Mouse (Mus musculus) thymus, adult 2 months (tissue): ENCODE measurements around the gene Fam92b. TPM values are rescaled to one million over a fixed set of nuclear protein-coding genes. Genes with fewer than 3 reads are reported as not detected.
A peak's percentile ranks its signal among the peaks of the same experiment; 100 is the strongest.

ENCODE experiments used
- DNase-seq: peaks from one replicate; pipeline ENCODE4 v3.0.0; 2021
- H3K27ac ChIP-seq: fragments of 200-500 bp; 2 replicates; pipeline ENCODE4 v1.5.1; 2012; ENCODE audit warnings: low read length, control low read depth; ENCODE audit not compliant: control insufficient read depth, insufficient read depth
- H3K27me3 ChIP-seq: fragments of 200-500 bp; 2 replicates; pipeline ENCODE4 v1.6.1; 2012; ENCODE audit warnings: mild to moderate bottlenecking, low read length, moderate library complexity, mixed read lengths; ENCODE audit not compliant: control insufficient read depth, insufficient read depth
- H3K36me3 ChIP-seq: fragments of 200-500 bp; 2 replicates; pipeline ENCODE4 v1.6.1; 2012; ENCODE audit warnings: mild to moderate bottlenecking, low read length, moderate library complexity; ENCODE audit not compliant: control insufficient read depth, insufficient read depth
- H3K4me1 ChIP-seq: fragments of 200-500 bp; replicated peaks from 2 replicates; pipeline ENCODE4 v1.6.1; 2012; ENCODE audit warnings: low read length; ENCODE audit not compliant: control insufficient read depth, insufficient read depth
- H3K4me3 ChIP-seq: fragments of 200-500 bp; 2 replicates; pipeline ENCODE4 v1.5.1; 2012; ENCODE audit warnings: mild to moderate bottlenecking, low read length, control low read depth, moderate library complexity; ENCODE audit not compliant: control insufficient read depth, insufficient read depth
- CTCF ChIP-seq: fragments of 200-500 bp; IDR thresholded peaks from 2 replicates; pipeline ENCODE4 v1.5.1; 2012; ENCODE audit warnings: mild to moderate bottlenecking, control low read depth, low read length, moderate library complexity, borderline replicate concordance; ENCODE audit not compliant: control insufficient read depth, poor library complexity, insufficient read depth; ENCODE audit errors: extremely low read depth
- POLR2A ChIP-seq: fragments of 200-500 bp; IDR thresholded peaks from 2 replicates; pipeline ENCODE4 v1.6.1; 2012; ENCODE audit warnings: mild to moderate bottlenecking, low read length, control low read depth, moderate library complexity; ENCODE audit not compliant: control insufficient read depth, poor library complexity, insufficient read depth; ENCODE audit errors: extremely low read depth
- WGBS: fragments of 180-500 bp; shearing (Covaris S2); methylation state at CpG from one replicate; pipeline ENCODE4 v1.1.7; 2018; 5-methylcytosine and 5-hydroxymethylcytosine counted together
- polyA plus RNA-seq: library from polyadenylated mRNA; depleted of rRNA; stranded (reverse); fragments of >200 nt; gene quantifications from 2 replicates; pipeline ENCODE4 v1.2.3, GENCODE M21; 2012

Gene Fam92b
- polyA plus RNA-seq, 1 experiment: 0.39 TPM

DNA sequence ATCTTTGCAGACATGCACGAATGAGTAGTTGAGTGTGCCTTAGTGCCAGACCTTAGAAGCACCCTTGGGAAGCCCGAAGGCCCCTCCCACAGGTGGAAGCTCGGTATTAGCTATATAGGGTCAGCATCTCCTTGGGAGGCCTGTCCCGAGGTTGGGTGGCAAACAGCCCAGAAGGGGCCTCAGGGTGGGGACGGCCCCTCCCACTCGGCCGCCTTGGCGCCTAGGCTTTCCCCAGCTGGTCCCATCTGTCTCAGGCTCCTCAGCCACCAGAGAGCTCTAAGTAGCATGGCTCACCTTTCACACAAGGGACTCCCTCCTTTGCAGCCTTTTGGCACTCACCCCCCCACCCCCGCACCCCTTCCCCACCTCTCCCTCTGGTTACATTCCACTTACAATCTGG, 7.1 kb upstream of the Fam92b start:
- Histone ChIP-seq H3K36me3 (no peaks in the 10 kb centered on the region), H3K27ac (no peak overlapping the region), H3K27me3 (no peaks in the 10 kb centered on the region), H3K4me1 (no peaks in the 10 kb centered on the region; the same call in 1 of the 2 replicates), H3K4me3 (no peak overlapping the region)
- DNase-seq: no peak
- no peak for TF ChIP-seq CTCF
- TF ChIP-seq POLR2A: no peak
- WGBS: 78% methylated on average over 9 of the region's 9 CpGs

DNA sequence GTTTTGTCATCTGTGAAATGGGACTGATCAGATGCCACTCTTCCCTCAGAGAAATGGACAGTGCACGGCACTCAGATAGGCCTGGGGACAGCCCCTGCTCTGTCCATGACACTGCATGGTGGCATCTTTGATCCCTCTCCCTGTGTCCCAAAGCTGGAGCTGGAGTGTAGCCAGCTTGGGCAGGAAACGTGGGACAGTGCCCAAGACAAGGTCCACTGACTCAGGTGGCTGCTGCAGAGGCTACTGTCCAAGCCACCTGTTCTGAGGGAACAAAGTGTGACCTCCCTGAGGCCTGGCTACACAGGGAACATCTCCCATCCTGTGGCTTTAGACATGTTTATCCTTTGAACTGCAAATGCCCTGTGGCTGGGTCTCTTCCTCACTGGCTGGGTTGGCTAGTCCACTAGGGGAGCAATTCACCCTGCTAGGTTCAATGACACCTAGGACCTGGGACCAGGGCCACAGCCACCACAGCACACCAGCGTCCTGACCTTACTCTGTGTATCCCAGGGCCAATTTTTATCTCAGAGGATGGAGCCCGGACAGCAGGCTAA, 4.7 kb upstream of the Fam92b start:
- Histone ChIP-seq H3K36me3 (no peaks in the 10 kb centered on the region), H3K27ac (no peak overlapping the region), H3K4me3 (no peak overlapping the region), H3K27me3 (no peaks in the 10 kb centered on the region), H3K4me1 (peaks cover 11% of the 10 kb centered on the region)
- WGBS: 89% methylated on average over 4 of the region's 4 CpGs
- TF ChIP-seq CTCF: no peak
- DNase-seq: no peak

GRCm38 (mm10) chr8:120181274-120181673, 4.0 kb upstream of the Fam92b start:
- Histone ChIP-seq H3K4me1 (peaks cover 11% of the 10 kb centered on the region), H3K4me3 (no peak overlapping the region), H3K27ac (no peak overlapping the region), H3K27me3 (no peaks in the 10 kb centered on the region), H3K36me3 (no peaks in the 10 kb centered on the region)
- WGBS: 92% methylated on average over 5 of the region's 5 CpGs
- TF ChIP-seq POLR2A: no peak
- no peak for TF ChIP-seq CTCF
- no peak for DNase-seq

DNA sequence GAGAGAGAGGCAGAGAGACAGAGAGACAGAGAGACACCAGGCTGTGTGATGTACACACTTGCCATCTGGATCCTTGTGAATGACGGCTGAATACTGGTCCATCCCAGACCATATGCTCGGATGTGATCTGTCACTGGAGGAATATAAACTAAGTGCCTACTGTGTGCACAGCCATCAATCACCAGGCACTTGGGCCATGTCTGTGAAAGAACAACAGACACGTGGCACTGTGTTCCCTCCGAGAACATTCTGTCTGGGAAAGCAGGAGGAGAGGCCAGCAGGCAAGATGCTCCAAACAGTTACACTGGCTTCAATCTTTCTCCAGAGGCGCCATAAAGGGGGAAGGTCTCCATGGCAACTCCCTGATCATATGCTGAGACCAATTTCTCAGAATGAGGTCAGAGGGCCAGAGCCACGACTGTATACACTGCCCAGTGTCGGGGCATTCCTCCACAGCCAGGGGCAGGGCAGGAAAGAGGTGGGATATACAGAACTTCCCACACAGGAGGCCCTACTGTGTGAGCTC, 3.2 kb upstream of the Fam92b start:
- DNase-seq: no peak
- 87% methylated on average over 7 of the region's 7 CpGs for WGBS
- peaks cover 11% of the 10 kb centered on the region for H3K4me1 ChIP-seq
- H3K36me3 ChIP-seq: no peaks in the 10 kb centered on the region
- no peak overlapping the region for H3K4me3 ChIP-seq
- no peak overlapping the region for H3K27ac ChIP-seq
- TF ChIP-seq POLR2A (no peak), CTCF (no peak)
- H3K27me3 ChIP-seq: no peaks in the 10 kb centered on the region

DNA sequence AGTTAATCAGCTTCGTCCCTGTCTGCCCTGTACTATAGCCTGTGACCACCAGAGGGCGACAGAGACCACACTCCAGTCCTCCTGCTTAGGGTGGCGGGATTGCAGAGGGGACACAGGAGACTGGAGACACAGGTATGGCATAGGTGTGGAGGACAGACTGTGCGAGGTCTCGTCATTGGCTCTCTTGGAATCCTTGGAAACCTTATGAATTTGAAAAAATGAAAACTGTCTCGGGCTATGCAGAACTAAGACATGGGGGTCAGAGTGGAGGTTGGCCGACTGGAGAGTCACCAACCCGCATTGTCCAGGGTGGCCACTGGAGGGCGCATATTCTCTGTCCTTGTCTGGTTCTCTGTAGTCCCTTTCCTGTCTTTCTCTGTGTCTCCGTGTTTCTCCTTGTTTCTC, 1.8 kb upstream of the Fam92b start:
- 1% methylated on average over 10 of the region's 10 CpGs for WGBS
- peak; percentile 85 for DNase-seq
- H3K4me3 ChIP-seq: no peak overlapping the region

GRCm38 (mm10) chr8:120178124-120178514, 853 bp upstream of the Fam92b start:
- WGBS: 39% methylated on average over 10 of the region's 10 CpGs
- peaks cover 11% of the 10 kb centered on the region for H3K4me1 ChIP-seq

More for the DNA sequence above, 1.8 kb upstream of the Fam92b start:
- Histone ChIP-seq H3K36me3 (no peaks in the 10 kb centered on the region), H3K27ac (no peak overlapping the region), H3K27me3 (no peaks in the 10 kb centered on the region), H3K4me1 (peaks cover 11% of the 10 kb centered on the region)
- TF ChIP-seq CTCF: peak; percentile 93
- no peak for TF ChIP-seq POLR2A

GRCm38 (mm10) chr8:120176605-120177004, 661 bp downstream of the Fam92b start:
- H3K4me1 ChIP-seq: peaks cover 11% of the 10 kb centered on the region
- no peak overlapping the region for H3K27ac ChIP-seq

More at GRCm38 (mm10) chr8:120178124-120178514, 853 bp upstream of the Fam92b start:
- TF ChIP-seq POLR2A: no peak
- TF ChIP-seq CTCF: no peak
- H3K4me3 ChIP-seq: no peak overlapping the region
- H3K27ac ChIP-seq: no peak overlapping the region
- H3K27me3 ChIP-seq: no peaks in the 10 kb centered on the region
- no peak for DNase-seq
- H3K36me3 ChIP-seq: no peaks in the 10 kb centered on the region

More at GRCm38 (mm10) chr8:120176605-120177004, 661 bp downstream of the Fam92b start:
- DNase-seq: no peak
- H3K4me3 ChIP-seq: no peak overlapping the region
- no peaks in the 10 kb centered on the region for H3K27me3 ChIP-seq
- H3K36me3 ChIP-seq: no peaks in the 10 kb centered on the region
- WGBS: 80% methylated on average over 4 of the region's 4 CpGs
- TF ChIP-seq POLR2A: no peak
- no peak for TF ChIP-seq CTCF
